Mouse (Mus musculus) ES-Bruce4 (cell line): ENCODE data around the gene Plpp3.

ENCODE experiments used
- CTCF ChIP-seq: IDR thresholded peaks from one replicate; pipeline ENCODE4 v1.8.1; 2011; ENCODE audit warnings: low read depth, low read length
- EP300 ChIP-seq: IDR thresholded peaks from 2 replicates; pipeline ENCODE4 v1.6.1; 2011; ENCODE audit warnings: low read depth, low read length; ENCODE audit not compliant: insufficient read depth
- POLR2A ChIP-seq: IDR thresholded peaks from one replicate; pipeline ENCODE4 v1.8.1; 2011; ENCODE audit warnings: low read length; ENCODE audit not compliant: insufficient read depth

GRCm38 (mm10) chr4:105219316-105219715 is 62.2 kb downstream of the Plpp3 start:
- no peak for TF ChIP-seq CTCF
- no peak for TF ChIP-seq EP300
- no peak for TF ChIP-seq POLR2A
